Mouse (Mus musculus) CH12.LX (cell line): ENCODE results near the gene Tal1. TPM values are rescaled to one million over a fixed set of nuclear protein-coding genes. Genes with fewer than 3 reads are reported as not detected.

Source experiments
- DNase-seq: peaks from one replicate; pipeline ENCODE4 v3.0.0-alpha.2; 2013; ENCODE audit errors: extremely low read depth
- H3K27ac ChIP-seq: 2 replicates; pipeline ENCODE4 v1.5.1; 2012; ENCODE audit warnings: low read depth, mild to moderate bottlenecking, control low read depth, moderate library complexity; ENCODE audit not compliant: insufficient read depth
- H3K27me3 ChIP-seq: replicated peaks from 2 replicates; pipeline ENCODE3; 2012; ENCODE audit warnings: inconsistent platforms
- H3K36me3 ChIP-seq, 2 experiments: replicated peaks in 1 of 2; 2 replicates each; pipeline versions ENCODE3 to v1.6.1; 2012; ENCODE audit warnings: inconsistent platforms in 1 of 2, low read length in 1 of 2, mild to moderate bottlenecking in 1 of 2, mixed read lengths in 1 of 2, moderate library complexity in 1 of 2; ENCODE audit not compliant: control insufficient read depth in 1 of 2, insufficient read depth in 1 of 2
- H3K4me1 ChIP-seq, 2 experiments: 2 replicates each; pipeline ENCODE4 v1.6.1; 2012; ENCODE audit warnings: inconsistent platforms in 1 of 2, moderate library complexity in 1 of 2; ENCODE audit not compliant: insufficient read depth in 2 of 2, control insufficient read depth in 1 of 2
- H3K4me2 ChIP-seq: 2 replicates; pipeline ENCODE4 v1.6.1; 2012; ENCODE audit warnings: low read depth, mild to moderate bottlenecking, control low read depth; ENCODE audit not compliant: poor library complexity, insufficient read depth, severe bottlenecking
- H3K4me3 ChIP-seq, 3 experiments: fragments of 150-350 bp in 1 of 3; sonication (generic) in 1 of 3; replicated peaks in 1 of 3; 2 replicates each; pipeline versions ENCODE3 to v1.5.1; 2011 to 2012; ENCODE audit warnings: low read depth in 2 of 3, low read length in 2 of 3, mild to moderate bottlenecking in 2 of 3, moderate library complexity in 2 of 3, control low read depth in 1 of 3, improper control_type of control experiment in 1 of 3, inconsistent platforms in 1 of 3, mixed read lengths in 1 of 3; ENCODE audit not compliant: poor library complexity in 1 of 3
- H3K79me2 ChIP-seq: replicated peaks from 2 replicates; pipeline ENCODE4 v1.6.1; 2012; ENCODE audit warnings: mild to moderate bottlenecking, moderate library complexity; ENCODE audit not compliant: control insufficient read depth, poor library complexity, insufficient read depth, severe bottlenecking; ENCODE audit errors: extremely low read depth
- H3K9ac ChIP-seq: 2 replicates; pipeline ENCODE4 v1.6.1; 2012; ENCODE audit warnings: low read depth, mild to moderate bottlenecking, control low read depth, moderate library complexity; ENCODE audit not compliant: insufficient read depth
- H3K9me3 ChIP-seq: replicated peaks from 2 replicates; pipeline ENCODE3; 2012; ENCODE audit warnings: low read length, inconsistent platforms, mixed read lengths
- CTCF ChIP-seq, 2 experiments: IDR thresholded peaks in 1 of 2; conservative IDR thresholded peaks in 1 of 2; 2 replicates each; pipeline ENCODE4 v1.5.1; 2011 to 2012; ENCODE audit warnings: low read depth in 2 of 2, low read length in 2 of 2, improper control_type of control experiment in 1 of 2, inconsistent platforms in 1 of 2, mild to moderate bottlenecking in 1 of 2, moderate library complexity in 1 of 2
- GABPA ChIP-seq: IDR thresholded peaks from 2 replicates; pipeline ENCODE4 v1.6.1; 2012; ENCODE audit warnings: low read depth, low read length, improper control_type of control experiment, inconsistent platforms; ENCODE audit not compliant: insufficient replicate concordance
- JUND ChIP-seq: conservative IDR thresholded peaks from 2 replicates; pipeline ENCODE4 v1.6.1; 2011; ENCODE audit warnings: low read depth, low read length, improper control_type of control experiment
- MAFK ChIP-seq: IDR thresholded peaks from 2 replicates; pipeline ENCODE4 v1.6.1; 2011; ENCODE audit warnings: low read length, improper control_type of control experiment; ENCODE audit not compliant: insufficient replicate concordance
- MXI1 ChIP-seq: IDR thresholded peaks from 2 replicates; pipeline ENCODE4 v1.6.1; 2011; ENCODE audit warnings: mild to moderate bottlenecking, low read depth, low read length, improper control_type of control experiment
- MYC ChIP-seq: IDR thresholded peaks from 2 replicates; pipeline ENCODE4 v1.6.1; 2011; ENCODE audit warnings: low read depth, mild to moderate bottlenecking, improper control_type of control experiment, low read length
- NELFE ChIP-seq: IDR thresholded peaks from 2 replicates; pipeline ENCODE4 v1.6.1; 2011; ENCODE audit warnings: low read depth, low read length, improper control_type of control experiment
- NRF1 ChIP-seq: IDR thresholded peaks from 2 replicates; pipeline ENCODE4 v1.6.1; 2014; ENCODE audit warnings: low read depth, mild to moderate bottlenecking, inconsistent platforms, low read length, improper control_type of control experiment, moderate library complexity
- SIN3A ChIP-seq: IDR thresholded peaks from 2 replicates; pipeline ENCODE4 v1.6.1; 2012; ENCODE audit warnings: low read length, improper control_type of control experiment, inconsistent platforms
- TBP ChIP-seq: conservative IDR thresholded peaks from 2 replicates; pipeline ENCODE4 v1.6.1; 2011; ENCODE audit warnings: low read depth, low read length, improper control_type of control experiment
- TCF12 ChIP-seq: IDR thresholded peaks from 2 replicates; pipeline ENCODE4 v1.6.1; 2014; ENCODE audit warnings: low read depth, mild to moderate bottlenecking, inconsistent platforms, low read length, improper control_type of control experiment
- ZC3H11A ChIP-seq: IDR thresholded peaks from 2 replicates; pipeline ENCODE4 v1.6.1; 2012; ENCODE audit warnings: low read depth, mild to moderate bottlenecking, inconsistent platforms, low read length, improper control_type of control experiment
- ZMIZ1 ChIP-seq: IDR thresholded peaks from 2 replicates; pipeline ENCODE4 v1.6.1; 2012; ENCODE audit warnings: low read depth, mild to moderate bottlenecking, inconsistent platforms, low read length, improper control_type of control experiment
- ZNF384 ChIP-seq: IDR thresholded peaks from 2 replicates; pipeline ENCODE4 v1.6.1; 2012; ENCODE audit warnings: low read depth, low read length, improper control_type of control experiment, inconsistent platforms
- dilution Hi-C: fragments of 300-500 bp; cut with MboI; formaldehyde crosslinking; loops from 2 replicates; pipeline ENCODE4 v1.14.3; 2020; ENCODE audit warnings: low sequenced_read_pairs; ENCODE audit not compliant: extremely low pct_unique_long_range_greater_than_20kb, extremely low pct_ligation_motif_present
- in situ Hi-C: fragments of 300-500 bp; cut with MboI; formaldehyde crosslinking; loops from 3 replicates; pipeline ENCODE4 v1.14.3; 2019; ENCODE audit warnings: low sequenced_read_pairs, low pct_ligation_motif_present, low pct_unique_long_range_greater_than_20kb, mixed read lengths
- polyA plus RNA-seq: library from polyadenylated mRNA; unstranded; fragments of >175 nt; gene quantifications from 2 replicates; pipeline ENCODE4 v1.2.1, GENCODE M21; 2012; ENCODE audit warnings: low read depth; ENCODE audit not compliant: insufficient read length
- total RNA-seq, 2 experiments: library from RNA; depleted of rRNA; stranded (reverse); fragments of 300-350 nt in 1 of 2; fragments of >200 nt in 1 of 2; gene quantifications; 2 replicates each; pipeline ENCODE4 v1.2.3; 2012 to 2014

Gene Tal1
- total and polyA plus RNA-seq, 3 experiments, result 0.12 to 0.34 (median 0.13) TPM

GRCm38 (mm10) chr4:115058871-115059590, 2.8 kb downstream of the Tal1 start:
- Histone ChIP-seq H3K9me3 (peaks cover 8% of the 10 kb centered on the region), H3K79me2 (no peaks in the 10 kb centered on the region), H3K4me3 (no peak overlapping the region), H3K27me3 (peaks cover 86% of the 10 kb centered on the region), H3K9ac (no peak overlapping the region), H3K4me1 (peaks cover 2 to 4% of the 10 kb centered on the region in 2 experiments; a peak in 1 of 4 replicates), H3K27ac (no peak overlapping the region), H3K4me2 (no peak overlapping the region), H3K36me3 (no peaks in the 10 kb centered on the region)
- in situ Hi-C loops, result no loop called here
- no peak for DNase-seq
- dilution Hi-C loops, result no loop called here
- TF ChIP-seq NELFE (no peak), GABPA (no peak), TBP (no peak), ZC3H11A (no peak), JUND (no peak), MAFK (no peak), NRF1 (no peak), CTCF (conservative IDR thresholded peaks at IDR 0.05 in 1 of 2, IDR thresholded peaks at IDR 0.05 in 1 of 2; ENCODE audit: low read depth in 2 of 2, low read length in 2 of 2) (no peak), TCF12 (no peak), MXI1 (no peak), ZNF384 (no peak), MYC (no peak), ZMIZ1 (no peak)

GRCm38 (mm10) chr4:115059871-115060270, 3.6 kb downstream of the Tal1 start:
- Histone ChIP-seq H3K36me3 (no peaks in the 10 kb centered on the region), H3K27ac (no peak overlapping the region), H3K4me2 (no peak overlapping the region), H3K79me2 (no peaks in the 10 kb centered on the region), H3K9ac (no peak overlapping the region), H3K4me1 (peaks cover 2 to 4% of the 10 kb centered on the region in 2 experiments; a peak in 1 of 4 replicates), H3K9me3 (peaks cover 8% of the 10 kb centered on the region), H3K27me3 (peaks cover 87% of the 10 kb centered on the region), H3K4me3 (no peak overlapping the region)
- dilution Hi-C loops, result no loop called here
- in situ Hi-C loops, result no loop called here
- no peak for DNase-seq
- no peak for TF ChIP-seq TCF12
- TF ChIP-seq CTCF (conservative IDR thresholded peaks at IDR 0.05 in 1 of 2, IDR thresholded peaks at IDR 0.05 in 1 of 2; ENCODE audit: low read depth in 2 of 2, low read length in 2 of 2), result no peak
- TF ChIP-seq ZC3H11A, result no peak
- TF ChIP-seq ZMIZ1, result no peak
- TF ChIP-seq JUND, result no peak
- TF ChIP-seq GABPA, result no peak
- TF ChIP-seq SIN3A, result no peak
